Mouse (Mus musculus): ENCODE data around the gene Pllp.

Gene Pllp

GRCm38 (mm10) chr8:94703972-94704668 is 8.0 kb upstream of the Pllp start:
- peak; percentile 95 to 97 for DNase-seq (ENCODE audit: low spot score in 2 of 2)

GRCm38 (mm10) chr8:94702844-94703813 is 7.1 kb upstream of the Pllp start:
- peak; percentile 92 to 93 for DNase-seq (ENCODE audit: low spot score in 2 of 2)

- DNase-seq (ENCODE audit: low spot score in 2 of 2), result no peak
Observed at GRCm38 (mm10) chr8:94702156-94702555, 6.1 kb upstream of the Pllp start.

- no peak for DNase-seq (ENCODE audit: low spot score in 2 of 2)
Observed at GRCm38 (mm10) chr8:94700421-94700935, 4.4 kb upstream of the Pllp start.

GRCm38 (mm10) chr8:94699366-94699765 is 3.3 kb upstream of the Pllp start:
- DNase-seq (ENCODE audit: low spot score in 2 of 2), result peak; percentile 59 to 60

GRCm38 (mm10) chr8:94697956-94698355 is 1.9 kb upstream of the Pllp start:
- no peak for DNase-seq (ENCODE audit: low spot score in 2 of 2)

- DNase-seq (ENCODE audit: low spot score in 2 of 2), result no peak
Observed at GRCm38 (mm10) chr8:94696566-94696965, 488 bp upstream of the Pllp start.

- peak; percentile 32 to 38 for DNase-seq (ENCODE audit: low spot score in 2 of 2)
Observed at GRCm38 (mm10) chr8:94695341-94695993, 611 bp downstream of the Pllp start.

GRCm38 (mm10) chr8:94694701-94695100 is 1.4 kb downstream of the Pllp start:
- peak in 1 of 2 experiments; percentile 15 for DNase-seq (ENCODE audit: low spot score in 2 of 2)

GRCm38 (mm10) chr8:94685953-94686352 is 10.1 kb downstream of the Pllp start:
- DNase-seq (ENCODE audit: low spot score in 2 of 2), result no peak

- no peak for DNase-seq (ENCODE audit: low spot score in 2 of 2)
Observed at GRCm38 (mm10) chr8:94684287-94684686, 11.8 kb downstream of the Pllp start.

- no peak for DNase-seq (ENCODE audit: low spot score in 2 of 2)
Observed at GRCm38 (mm10) chr8:94682732-94683524, 13.2 kb downstream of the Pllp start.

- DNase-seq (ENCODE audit: low spot score in 2 of 2), result no peak
Observed at GRCm38 (mm10) chr8:94680414-94680813, 15.7 kb downstream of the Pllp start.

GRCm38 (mm10) chr8:94678582-94678981 is 17.5 kb downstream of the Pllp start:
- DNase-seq (ENCODE audit: low spot score in 2 of 2), result peak; percentile 61 to 66

- no peak for DNase-seq (ENCODE audit: low spot score in 2 of 2)
Observed at GRCm38 (mm10) chr8:94675923-94676322, 20.2 kb downstream of the Pllp start.

GRCm38 (mm10) chr8:94674384-94674783 is 21.7 kb downstream of the Pllp start:
- DNase-seq (ENCODE audit: low spot score in 2 of 2), result no peak

GRCm38 (mm10) chr8:94666456-94667308 is 29.4 kb downstream of the Pllp start, which contains the start of gene Arl2bp:
Arl2bp (plus strand) TSS chr8:94666600.
- peak; percentile 96 to 98 for DNase-seq (ENCODE audit: low spot score in 2 of 2)

- DNase-seq (ENCODE audit: low spot score in 2 of 2), result no peak
Observed at GRCm38 (mm10) chr8:94664722-94665121, 31.4 kb downstream of the Pllp start.

GRCm38 (mm10) chr8:94660418-94660817 is 35.7 kb downstream of the Pllp start:
- no peak for DNase-seq (ENCODE audit: low spot score in 2 of 2)

GRCm38 (mm10) chr8:94658031-94658430 is 38.0 kb downstream of the Pllp start:
- DNase-seq (ENCODE audit: low spot score in 2 of 2), result no peak
